14 mouse cellular contexts compared by ENCODE assay signal in genomic region chr6:5052309-5052708, GRCm38 (mm10).
DNase-seq lines count a peak whose midpoint lies in the region; ATAC-seq lines count a peak whose summit lies in the region.
"Had no signal": no experiment of that assay in that cellular context is flagged by ENCODE, and none has a peak within 500 bp of the region (broad histone marks: within the 10 kb centered on the region; RNA-seq: fewer than 3 reads in every experiment).

No protein-coding gene starts in this region.

- H3K27me3 ChIP-seq in midbrain, embryonic 11.5 days (ENCODE audit: control insufficient read depth, insufficient read depth, low read length), result no peaks in the 10 kb centered on the region
- H3K27me3 ChIP-seq in midbrain, embryonic 14.5 days (ENCODE audit: control insufficient read depth, insufficient read depth, low read length), result no peaks in the 10 kb centered on the region
- no peaks in the 10 kb centered on the region for H3K27me3 ChIP-seq in forebrain, embryonic 14.5 days (replicated peaks; ENCODE audit: control insufficient read depth, insufficient read depth, low read length)
- H3K27me3 ChIP-seq: limb, embryonic 12.5 days had no signal

- WGBS in midbrain, embryonic 11.5 days, result 74% methylated on average over 2 of the region's 2 CpGs
- 85% methylated on average over 2 of the region's 2 CpGs for WGBS in midbrain, embryonic 14.5 days
- 80% methylated on average over 2 of the region's 2 CpGs for WGBS in forebrain, embryonic 14.5 days

- no peak overlapping the region for H3K9ac ChIP-seq in midbrain, embryonic 11.5 days (ENCODE audit: low read length)
- no peak overlapping the region for H3K9ac ChIP-seq in midbrain, embryonic 14.5 days (replicated peaks; ENCODE audit: low read length)
- no peak overlapping the region for H3K9ac ChIP-seq in forebrain, embryonic 14.5 days (ENCODE audit: low read length)
- H3K9ac ChIP-seq: limb, embryonic 12.5 days had no signal

- no peak overlapping the region for H3K27ac ChIP-seq in midbrain, embryonic 11.5 days (ENCODE audit: low read depth, low read length)
- H3K27ac ChIP-seq in midbrain, embryonic 14.5 days (replicated peaks; ENCODE audit: low read depth, low read length), result no peak overlapping the region
- no peak overlapping the region for H3K27ac ChIP-seq in forebrain, embryonic 14.5 days (ENCODE audit: low read depth, low read length)
- H3K27ac ChIP-seq: limb, embryonic 12.5 days had no signal

- ATAC-seq in midbrain, embryonic 11.5 days (ENCODE audit: low FRiP score), result no peak
- no peak for ATAC-seq in midbrain, embryonic 14.5 days (ENCODE audit: low FRiP score, low TSS enrichment)
- peak; percentile 71; the same call in 1 of the 2 replicates for ATAC-seq in megakaryocyte-erythroid progenitor cell, adult 5-6 weeks (replicated peaks; ENCODE audit: low FRiP score, low TSS enrichment, poor library complexity, severe bottlenecking)
- ATAC-seq in forebrain, embryonic 14.5 days, result no peak

- no peaks in the 10 kb centered on the region for H3K9me3 ChIP-seq in midbrain, embryonic 11.5 days (ENCODE audit: control insufficient read depth, low read length)
- H3K9me3 ChIP-seq in midbrain, embryonic 14.5 days (ENCODE audit: control insufficient read depth, low read length), result no peaks in the 10 kb centered on the region
- H3K9me3 ChIP-seq in forebrain, embryonic 14.5 days (replicated peaks; ENCODE audit: control insufficient read depth, low read length), result no peaks in the 10 kb centered on the region
- H3K9me3 ChIP-seq: limb, embryonic 12.5 days had no signal

- H3K4me2 ChIP-seq in midbrain, embryonic 11.5 days, result no peak overlapping the region
- no peak overlapping the region for H3K4me2 ChIP-seq in midbrain, embryonic 14.5 days (ENCODE audit: low read length)
- no peak overlapping the region for H3K4me2 ChIP-seq in forebrain, embryonic 14.5 days (ENCODE audit: low read length)
- H3K4me2 ChIP-seq: limb, embryonic 12.5 days had no signal

- DNase-seq in cerebellum, adult 11-12 months, result peak; percentile 16
- DNase-seq in cerebellum, adult 11 months, result no peak
- peak; percentile 75 for DNase-seq in midbrain, embryonic 11.5 days (ENCODE audit: low spot score, missing footprints)
- no peak for DNase-seq in midbrain, embryonic 14.5 days
- peak; percentile 38 to 63 for DNase-seq in cerebellum, postnatal 25 days
- no peak for DNase-seq in forebrain, embryonic 14.5 days (ENCODE audit: low spot score)
- DNase-seq in adrenal gland, postnatal 25 days, result no peak
- DNase-seq: adrenal gland, adult 8-10 months; heart, postnatal 36 days; kidney, adult 18-20 months; right cerebral cortex, postnatal 14 days; thymus, postnatal 25 days had no signal

- no peaks in the 10 kb centered on the region for H3K4me1 ChIP-seq in midbrain, embryonic 11.5 days (ENCODE audit: control insufficient read depth, insufficient read depth, low read length)
- H3K4me1 ChIP-seq in midbrain, embryonic 14.5 days (ENCODE audit: control insufficient read depth, insufficient read depth, low read length), result no peaks in the 10 kb centered on the region
- H3K4me1 ChIP-seq in forebrain, embryonic 14.5 days (ENCODE audit: control insufficient read depth, insufficient read depth, low read length), result no peaks in the 10 kb centered on the region
- H3K4me1 ChIP-seq: limb, embryonic 12.5 days had no signal

- no peak overlapping the region for H3K4me3 ChIP-seq in midbrain, embryonic 11.5 days (ENCODE audit: low read depth, low read length)
- H3K4me3 ChIP-seq in midbrain, embryonic 14.5 days (replicated peaks; ENCODE audit: low read depth, low read length), result no peak overlapping the region
- no peak overlapping the region for H3K4me3 ChIP-seq in forebrain, embryonic 14.5 days (ENCODE audit: low read depth, low read length)
- H3K4me3 ChIP-seq: limb, embryonic 12.5 days had no signal

- no peaks in the 10 kb centered on the region for H3K36me3 ChIP-seq in midbrain, embryonic 11.5 days (ENCODE audit: control insufficient read depth, insufficient read depth, low read length)
- no peaks in the 10 kb centered on the region for H3K36me3 ChIP-seq in midbrain, embryonic 14.5 days (ENCODE audit: control insufficient read depth, insufficient read depth, low read length)
- H3K36me3 ChIP-seq in forebrain, embryonic 14.5 days (ENCODE audit: control insufficient read depth, insufficient read depth, low read length), result no peaks in the 10 kb centered on the region; the same call in 1 of the 2 replicates

Comparison
In these comparisons a context has a peak if more than half of its experiments do, and no peak if none do; other contexts are left out.
1. DNase-seq: peak in cerebellum, adult 11-12 months (single experiment), midbrain, embryonic 11.5 days (single experiment) and cerebellum, postnatal 25 days (2 of 2); none in cerebellum, adult 11 months (single experiment), midbrain, embryonic 14.5 days (single experiment), forebrain, embryonic 14.5 days (single experiment) and adrenal gland, postnatal 25 days (single experiment).